Mouse (Mus musculus) cerebellum, adult 2 months (tissue): ENCODE results near the gene Gpatch4. TPM values are rescaled to one million over a fixed set of nuclear protein-coding genes. Genes with fewer than 3 reads are reported as not detected.
A peak's percentile ranks its signal among the peaks of the same experiment; 100 is the strongest.

Source experiments
- DNase-seq, 2 experiments: peaks; one replicate each; pipeline ENCODE4 v3.0.0; 2021
- H3K27ac ChIP-seq: fragments of 200-500 bp; 2 replicates; pipeline ENCODE4 v1.5.1; 2012; ENCODE audit warnings: low read length, control low read depth, inconsistent platforms; ENCODE audit not compliant: insufficient read depth
- H3K27me3 ChIP-seq: fragments of 200-500 bp; 2 replicates; pipeline ENCODE4 v1.6.1; 2012; ENCODE audit warnings: inconsistent platforms, mild to moderate bottlenecking, low read length, moderate library complexity; ENCODE audit not compliant: control insufficient read depth, insufficient read depth
- H3K4me1 ChIP-seq: fragments of 200-500 bp; 2 replicates; pipeline ENCODE4 v1.6.1; 2011; ENCODE audit warnings: low read length; ENCODE audit not compliant: control insufficient read depth, insufficient read depth
- H3K4me3 ChIP-seq: fragments of 200-500 bp; replicated peaks from 2 replicates; pipeline ENCODE3; 2011; ENCODE audit warnings: mild to moderate bottlenecking, low read depth, low read length, control low read depth; ENCODE audit not compliant: insufficient read depth
- CTCF ChIP-seq: fragments of 200-500 bp; IDR thresholded peaks from 2 replicates; pipeline ENCODE4 v1.5.1; 2011; ENCODE audit warnings: low read depth, mild to moderate bottlenecking, control low read depth, low read length, moderate library complexity, borderline replicate concordance; ENCODE audit not compliant: insufficient read depth
- POLR2A ChIP-seq: fragments of 200-500 bp; IDR thresholded peaks from 2 replicates; pipeline ENCODE4 v1.6.1; 2011; ENCODE audit warnings: low read length, control low read depth, borderline replicate concordance; ENCODE audit not compliant: insufficient read depth
- WGBS: fragments of 180-500 bp; shearing (Covaris S2); methylation state at CpG from one replicate; pipeline ENCODE4 v1.1.7; 2018; 5-methylcytosine and 5-hydroxymethylcytosine counted together
- polyA plus RNA-seq: library from polyadenylated mRNA; depleted of rRNA; stranded (reverse); fragments of >200 nt; gene quantifications from 2 replicates; pipeline ENCODE4 v1.2.3, GENCODE M21; 2012

Gpatch4 gene
- polyA plus RNA-seq, 1 experiment: 14.4 TPM

- Histone ChIP-seq H3K27me3 (no peaks in the 10 kb centered on the region), H3K27ac (no peak overlapping the region), H3K4me3 (no peak overlapping the region), H3K4me1 (peaks cover 5% of the 10 kb centered on the region; the same call in 1 of the 2 replicates)
- no peak for TF ChIP-seq POLR2A
- no peak for DNase-seq
- WGBS: 86% methylated on average over 6 of the region's 6 CpGs
These were observed 14.1 kb downstream of the Gpatch4 start for GRCm38 (mm10) chr3:88057030-88057429.

DNA sequence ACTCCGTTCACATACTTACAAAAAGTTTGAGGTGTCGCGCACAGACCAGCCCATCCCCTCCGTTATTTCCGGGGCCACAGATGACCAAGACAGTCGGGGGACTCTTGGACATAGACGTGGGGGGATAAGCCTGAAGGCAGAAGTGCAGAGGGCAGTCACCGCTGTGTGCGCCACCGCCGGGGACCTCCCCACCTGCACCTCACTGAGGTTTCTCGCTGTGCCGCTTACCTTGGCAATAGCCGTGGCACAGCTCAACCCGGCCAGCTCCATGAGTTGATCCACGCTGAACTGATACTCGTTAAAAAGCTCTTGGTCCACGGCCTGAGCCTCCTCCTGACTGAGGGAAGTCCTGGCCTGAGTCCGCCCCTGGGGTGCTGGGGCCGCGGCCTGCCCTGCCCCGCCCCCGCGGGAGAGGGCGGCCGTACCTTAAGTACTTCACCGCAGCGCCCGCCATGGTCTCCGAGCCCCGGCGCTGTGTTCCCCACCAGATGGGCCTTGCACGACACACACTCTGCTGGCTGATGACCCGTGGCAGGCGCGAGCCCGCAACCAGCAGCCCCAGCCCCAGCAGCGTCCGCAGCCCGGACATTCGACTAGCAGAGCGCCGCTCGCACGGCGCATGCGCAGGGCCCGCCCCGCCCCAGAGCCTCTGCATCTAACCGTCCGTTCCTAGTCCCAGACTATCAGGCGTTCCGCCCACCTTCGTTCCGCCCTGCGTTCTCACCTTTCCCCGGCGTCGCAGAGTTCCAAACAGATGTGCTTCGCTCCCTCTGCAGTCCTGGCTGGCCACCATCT lies 15.2 kb downstream of the Gpatch4 start, which contains the start of gene Naxe:
TSS of gene Naxe (minus strand) at position 594 of the 795 bp plus-strand sequence.
- WGBS: under 1% methylated on average over 60 of the region's 60 CpGs
- no peaks in the 10 kb centered on the region for H3K27me3 ChIP-seq
- peak within 1 kb of the TSS; percentile 63 for H3K4me3 ChIP-seq
- H3K4me1 ChIP-seq: peaks cover 5% of the 10 kb centered on the region; the same call in 1 of the 2 replicates
- TF ChIP-seq POLR2A (peak; percentile 95), CTCF (no peak)
- DNase-seq: peak; percentile 85 to 89
- H3K27ac ChIP-seq: peak within 1 kb of the TSS; percentile 58; the same call in 1 of the 2 replicates

- TF ChIP-seq CTCF (no peak), POLR2A (no peak)
- no peak overlapping the region for H3K27ac ChIP-seq
- no peak overlapping the region for H3K4me3 ChIP-seq
- no peaks in the 10 kb centered on the region; the same call in 1 of the 2 replicates for H3K4me1 ChIP-seq
- no peak for DNase-seq
- 34% methylated on average over 2 of the region's 2 CpGs for WGBS
- no peaks in the 10 kb centered on the region for H3K27me3 ChIP-seq
These were observed 25.5 kb downstream of the Gpatch4 start for GRCm38 (mm10) chr3:88068386-88068785.

DNA sequence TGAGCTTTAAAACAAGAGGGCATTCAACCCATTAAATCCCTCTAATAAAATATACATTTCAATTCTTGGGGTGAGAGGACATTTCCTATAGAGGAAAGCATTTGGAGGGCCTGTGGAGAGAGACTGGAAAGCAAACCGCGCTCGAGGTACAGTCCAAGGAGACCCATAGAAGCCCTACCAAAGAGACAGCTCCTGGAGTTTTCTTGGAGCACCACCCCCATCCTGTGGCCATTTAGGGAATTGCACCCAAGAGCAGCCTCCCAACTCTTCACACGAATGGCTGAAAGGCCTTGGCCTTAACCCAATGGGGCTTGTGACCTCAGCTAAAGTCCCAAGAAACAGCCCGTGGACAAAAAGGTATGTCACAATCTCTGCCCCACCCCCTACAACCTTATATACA lies 28.9 kb downstream of the Gpatch4 start:
- H3K4me1 ChIP-seq: peaks cover 16% of the 10 kb centered on the region
- WGBS: under 1% methylated on average over 5 of the region's 5 CpGs
- no peak for TF ChIP-seq POLR2A
- TF ChIP-seq CTCF: peak; percentile 95
- H3K27me3 ChIP-seq: no peaks in the 10 kb centered on the region
- H3K4me3 ChIP-seq: no peak overlapping the region
- DNase-seq: peak; percentile 79 to 91
- no peak overlapping the region for H3K27ac ChIP-seq

GRCm38 (mm10) chr3:88073631-88074030 lies 30.7 kb downstream of the Gpatch4 start:
- Histone ChIP-seq H3K27me3 (no peaks in the 10 kb centered on the region), H3K4me1 (peaks cover 16% of the 10 kb centered on the region), H3K4me3 (no peak overlapping the region), H3K27ac (no peak overlapping the region)
- 11% methylated on average over 2 of the region's 2 CpGs for WGBS
- DNase-seq: peak in 1 of 2 experiments; percentile 29
- no peak for TF ChIP-seq CTCF
- TF ChIP-seq POLR2A: no peak

- Histone ChIP-seq H3K4me1 (peaks cover 16% of the 10 kb centered on the region), H3K27me3 (no peaks in the 10 kb centered on the region), H3K4me3 (no peak overlapping the region), H3K27ac (no peak overlapping the region)
- TF ChIP-seq POLR2A (no peak), CTCF (no peak)
- 12% methylated on average over 2 of the region's 2 CpGs for WGBS
- DNase-seq: no peak
These were observed 31.4 kb downstream of the Gpatch4 start for GRCm38 (mm10) chr3:88074351-88074750.

DNA sequence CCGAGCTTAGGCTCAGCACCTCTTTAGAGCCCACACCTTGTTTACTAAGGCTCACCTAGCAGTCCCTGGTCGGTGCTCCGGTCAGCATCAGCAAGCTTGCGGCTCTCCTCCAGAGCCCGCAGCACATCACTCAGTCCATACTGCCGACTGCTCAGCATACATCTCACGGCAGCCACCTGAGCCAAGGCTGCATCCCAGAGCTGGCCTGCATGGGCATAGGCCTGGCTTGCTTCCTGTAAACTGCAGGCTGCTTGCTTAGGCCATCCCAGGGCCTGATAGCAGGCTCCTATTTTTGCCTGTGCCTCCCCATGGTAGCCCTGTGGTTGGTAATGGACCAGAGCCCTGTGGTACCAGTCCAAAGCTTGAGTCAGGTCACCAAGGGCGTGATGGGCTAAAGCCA lies 31.9 kb downstream of the Gpatch4 start:
- H3K27ac ChIP-seq: no peak overlapping the region
- no peak for DNase-seq
- no peaks in the 10 kb centered on the region for H3K27me3 ChIP-seq
- no peak overlapping the region for H3K4me3 ChIP-seq
- TF ChIP-seq CTCF (no peak), POLR2A (no peak)
- H3K4me1 ChIP-seq: peaks cover 16% of the 10 kb centered on the region
- WGBS: 44% methylated on average over 8 of the region's 8 CpGs

DNA sequence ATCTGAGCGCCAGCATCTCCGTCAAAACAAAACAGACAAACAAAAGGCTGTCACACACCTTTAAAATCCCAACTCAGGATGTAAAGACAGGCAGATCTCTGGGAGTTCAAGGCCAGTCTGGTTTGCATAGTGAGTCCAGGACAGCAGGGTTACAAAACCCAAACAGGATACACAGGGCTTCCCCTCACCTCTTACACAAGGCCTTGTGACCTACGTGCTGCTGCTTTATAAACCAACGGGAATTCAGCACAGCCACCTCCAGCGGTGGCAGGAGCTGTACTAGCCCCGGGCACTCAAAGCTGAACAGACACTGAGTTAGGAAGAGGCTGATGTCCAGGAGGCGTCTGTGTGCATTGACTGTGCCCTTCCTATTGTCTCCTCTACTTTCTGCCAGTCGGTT lies 34.5 kb downstream of the Gpatch4 start:
- no peak for DNase-seq
- Histone ChIP-seq H3K27me3 (no peaks in the 10 kb centered on the region), H3K4me3 (no peak overlapping the region), H3K27ac (no peak overlapping the region), H3K4me1 (peaks cover 16% of the 10 kb centered on the region)
- no peak for TF ChIP-seq CTCF
- TF ChIP-seq POLR2A: no peak
- WGBS: 52% methylated on average over 8 of the region's 8 CpGs
